Mouse (Mus musculus) CH12.LX (cell line): Measurements from ENCODE around the gene Isg20l2.

Source experiments
- CHD2 ChIP-seq: IDR thresholded peaks from 2 replicates; pipeline ENCODE4 v1.6.1; 2011; ENCODE audit warnings: low read length, improper control_type of control experiment
- CTCF ChIP-seq, 2 experiments: IDR thresholded peaks in 1 of 2; conservative IDR thresholded peaks in 1 of 2; 2 replicates each; pipeline ENCODE4 v1.5.1; 2011 to 2012; ENCODE audit warnings: low read depth in 2 of 2, low read length in 2 of 2, improper control_type of control experiment in 1 of 2, inconsistent platforms in 1 of 2, mild to moderate bottlenecking in 1 of 2, moderate library complexity in 1 of 2
- JUND ChIP-seq: conservative IDR thresholded peaks from 2 replicates; pipeline ENCODE4 v1.6.1; 2011; ENCODE audit warnings: low read depth, low read length, improper control_type of control experiment
- MEF2A ChIP-seq: IDR thresholded peaks from 2 replicates; pipeline ENCODE4 v1.6.1; 2014; ENCODE audit warnings: low read depth, mild to moderate bottlenecking, inconsistent platforms, low read length, improper control_type of control experiment, borderline replicate concordance
- MYC ChIP-seq: IDR thresholded peaks from 2 replicates; pipeline ENCODE4 v1.6.1; 2011; ENCODE audit warnings: low read depth, mild to moderate bottlenecking, improper control_type of control experiment, low read length
- NELFE ChIP-seq: IDR thresholded peaks from 2 replicates; pipeline ENCODE4 v1.6.1; 2011; ENCODE audit warnings: low read depth, low read length, improper control_type of control experiment
- POLR2A ChIP-seq: IDR thresholded peaks from 2 replicates; pipeline ENCODE4 v1.6.1; 2011; ENCODE audit warnings: low read depth, mild to moderate bottlenecking, improper control_type of control experiment, low read length
- SIN3A ChIP-seq: IDR thresholded peaks from 2 replicates; pipeline ENCODE4 v1.6.1; 2012; ENCODE audit warnings: low read length, improper control_type of control experiment, inconsistent platforms
- USF2 ChIP-seq: conservative IDR thresholded peaks from 2 replicates; pipeline ENCODE4 v1.6.1; 2011; ENCODE audit warnings: low read depth, low read length, improper control_type of control experiment
- ZC3H11A ChIP-seq: IDR thresholded peaks from 2 replicates; pipeline ENCODE4 v1.6.1; 2012; ENCODE audit warnings: low read depth, mild to moderate bottlenecking, inconsistent platforms, low read length, improper control_type of control experiment

DNA sequence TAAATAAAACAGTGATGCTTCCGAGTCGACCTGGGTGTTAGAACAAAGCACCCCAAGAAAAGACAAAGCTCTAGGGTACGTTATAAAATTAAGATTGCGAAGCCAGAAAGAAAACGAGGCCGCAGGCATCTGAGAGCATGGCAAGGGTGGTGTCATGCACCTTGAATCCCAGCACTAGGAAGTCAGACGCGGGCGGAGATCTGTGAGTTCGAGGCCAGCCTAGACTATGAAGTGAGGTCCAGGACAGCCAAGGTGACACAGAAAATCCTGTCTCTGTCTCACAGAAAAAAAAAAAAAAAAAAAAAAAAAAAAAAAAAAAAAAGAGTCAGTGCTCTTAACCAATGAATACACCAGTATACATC is 44.1 kb upstream of the Isg20l2 start:
- TF ChIP-seq USF2 (no peak), JUND (no peak), POLR2A (no peak), NELFE (0 out of 2 replicates have a peak, but pooled peaks have one; percentile 11), CTCF (conservative IDR thresholded peaks at IDR 0.05 in 1 of 2, IDR thresholded peaks at IDR 0.05 in 1 of 2; ENCODE audit: low read depth in 2 of 2, low read length in 2 of 2) (no peak), ZC3H11A (no peak), CHD2 (no peak), MYC (no peak), SIN3A (no peak), MEF2A (no peak)
